ENCODE assay signal across 8 mouse cellular contexts in the genomic region with DNA sequence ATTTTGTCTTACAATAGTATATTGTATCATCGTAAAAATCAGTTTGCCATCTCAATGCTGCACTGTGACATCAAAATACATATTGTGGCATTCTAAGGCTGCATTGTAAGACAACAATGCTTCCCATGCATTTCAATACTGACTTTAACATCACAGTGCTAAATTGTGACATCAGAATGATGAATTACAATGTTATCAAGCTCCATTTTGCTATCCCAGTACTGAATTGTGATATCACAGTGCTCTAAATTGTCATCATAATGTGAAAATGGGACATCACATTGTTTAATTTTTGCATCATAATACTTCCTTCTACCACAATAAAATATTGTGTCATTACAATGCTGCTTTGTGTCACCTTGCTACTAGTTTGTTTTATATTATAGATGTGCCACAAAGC.
DNase-seq lines count a peak whose midpoint lies in the region; ATAC-seq and TF ChIP-seq lines count a peak whose summit lies in the region.

No protein-coding gene starts in this region.

- TF ChIP-seq POLR2A in cortical plate, adult 2 months (IDR thresholded peaks at IDR 0.05; ENCODE audit: extremely low read depth, insufficient read depth, low read length), result no peak

- H3K4me3 ChIP-seq in heart, embryonic 13.5 days, result peak overlapping the region; percentile 57
- H3K4me3 ChIP-seq in cortical plate, adult 2 months (ENCODE audit: insufficient read depth, low read length), result peak overlapping the region; percentile 31; the same call in 1 of the 2 replicates
- peak overlapping the region; percentile 38 for H3K4me3 ChIP-seq in hindbrain, embryonic 14.5 days (replicated peaks; ENCODE audit: low read length)
- peak overlapping the region; percentile 39; the same call in 1 of the 2 replicates for H3K4me3 ChIP-seq in midbrain, embryonic 11.5 days (ENCODE audit: low read depth, low read length)

- H3K9ac ChIP-seq in heart, embryonic 13.5 days, result peak overlapping the region; percentile 82; the same call in 1 of the 2 replicates
- peak overlapping the region; percentile 72 for H3K9ac ChIP-seq in hindbrain, embryonic 14.5 days
- no peak overlapping the region; the same call in 1 of the 2 replicates for H3K9ac ChIP-seq in midbrain, embryonic 11.5 days (ENCODE audit: low read length)

- H3K36me3 ChIP-seq in heart, embryonic 13.5 days, result no peaks in the 10 kb centered on the region
- no peaks in the 10 kb centered on the region for H3K36me3 ChIP-seq in hindbrain, embryonic 14.5 days (replicated peaks; ENCODE audit: control insufficient read depth, insufficient read depth)
- no peaks in the 10 kb centered on the region for H3K36me3 ChIP-seq in midbrain, embryonic 11.5 days (ENCODE audit: control insufficient read depth, insufficient read depth, low read length)

- intact Hi-C loops in heart, postnatal 14 days (cut with DNase I), result no loop called here

- no peak for ATAC-seq in heart, embryonic 13.5 days (ENCODE audit: extremely low read depth, insufficient number of reproducible peaks, low FRiP score, low TSS enrichment)
- ATAC-seq in hindbrain, embryonic 14.5 days (ENCODE audit: low FRiP score), result 0 out of 2 replicates have a peak, but pooled peaks have one; percentile 7
- ATAC-seq in midbrain, embryonic 11.5 days (ENCODE audit: low FRiP score), result no peak
- no peak for ATAC-seq in erythroid progenitor cell, adult 5-6 weeks (replicated peaks; ENCODE audit: low FRiP score, poor library complexity, severe bottlenecking)

- H3K4me2 ChIP-seq in heart, embryonic 13.5 days, result peak overlapping the region; percentile 70
- H3K4me2 ChIP-seq in hindbrain, embryonic 14.5 days (replicated peaks), result peak overlapping the region; percentile 55
- peak overlapping the region; percentile 44 for H3K4me2 ChIP-seq in midbrain, embryonic 11.5 days

- no peak for TF ChIP-seq CTCF in cortical plate, adult 2 months (IDR thresholded peaks at IDR 0.05; ENCODE audit: extremely low read depth, insufficient read depth, low read length)

- no peaks in the 10 kb centered on the region for H3K9me3 ChIP-seq in heart, embryonic 13.5 days
- no peaks in the 10 kb centered on the region for H3K9me3 ChIP-seq in hindbrain, embryonic 14.5 days (ENCODE audit: control insufficient read depth, low read length)
- no peaks in the 10 kb centered on the region for H3K9me3 ChIP-seq in midbrain, embryonic 11.5 days (ENCODE audit: control insufficient read depth, low read length)

- no peak overlapping the region for H3K27ac ChIP-seq in heart, embryonic 13.5 days (replicated peaks)
- H3K27ac ChIP-seq in cortical plate, adult 2 months (ENCODE audit: insufficient read depth, low read length), result no peak overlapping the region
- peak overlapping the region; percentile 80 for H3K27ac ChIP-seq in hindbrain, embryonic 14.5 days
- no peak overlapping the region for H3K27ac ChIP-seq in midbrain, embryonic 11.5 days (ENCODE audit: low read depth, low read length)

- no peaks in the 10 kb centered on the region for H3K4me1 ChIP-seq in heart, embryonic 13.5 days
- H3K4me1 ChIP-seq in cortical plate, adult 2 months (ENCODE audit: control insufficient read depth, insufficient read depth, low read length), result no peaks in the 10 kb centered on the region
- 0 out of 2 replicates have a peak, but pooled peaks cover 3% of the 10 kb centered on the region for H3K4me1 ChIP-seq in hindbrain, embryonic 14.5 days (replicated peaks; ENCODE audit: control insufficient read depth, insufficient read depth, low read length)
- no peaks in the 10 kb centered on the region for H3K4me1 ChIP-seq in midbrain, embryonic 11.5 days (ENCODE audit: control insufficient read depth, insufficient read depth, low read length)

- 78% methylated on average over 1 of the region's 1 CpGs for WGBS in heart, embryonic 13.5 days
- 80% methylated on average over 1 of the region's 1 CpGs for WGBS in hindbrain, embryonic 14.5 days
- 89% methylated on average over 1 of the region's 1 CpGs for WGBS in midbrain, embryonic 11.5 days

- no peak for DNase-seq in heart, postnatal 14 days
- DNase-seq in hindbrain, embryonic 14.5 days (ENCODE audit: low spot score), result peak; percentile 50
- DNase-seq in midbrain, embryonic 11.5 days (ENCODE audit: low spot score, missing footprints), result no peak
- no peak for DNase-seq in frontal cortex, postnatal 25 days (ENCODE audit: low spot score in 2 of 2)
- no peak for DNase-seq in adrenal gland, adult (ENCODE audit: inconsistent age in 2 of 2, low spot score in 1 of 2)

- no peaks in the 10 kb centered on the region for H3K27me3 ChIP-seq in heart, embryonic 13.5 days (replicated peaks)
- H3K27me3 ChIP-seq in hindbrain, embryonic 14.5 days (ENCODE audit: control insufficient read depth, insufficient read depth, low read length), result no peaks in the 10 kb centered on the region
- no peaks in the 10 kb centered on the region for H3K27me3 ChIP-seq in midbrain, embryonic 11.5 days (ENCODE audit: control insufficient read depth, insufficient read depth, low read length)
